Mouse (Mus musculus) left cerebral cortex, postnatal 14 days (tissue): ENCODE measurements around the gene Camkmt. TPM values are rescaled to one million over a fixed set of nuclear protein-coding genes. Genes with fewer than 3 reads are reported as not detected.

Experiments used
- DNase-seq, 2 experiments: peaks; one replicate each; pipeline ENCODE4 v3.0.0; 2021 to 2022; ENCODE audit warnings: low spot score in 2 of 2, mixed read lengths in 1 of 2
- intact Hi-C: fragments of 180-260 bp; cut with DNase I; formaldehyde crosslinking; loops from one replicate; pipeline ENCODE4 v1.15.1; 2025
- total RNA-seq, 2 experiments: library from RNA; stranded (reverse); gene quantifications; 2 replicates each; pipeline ENCODE4 v1.2.3; 2021

Camkmt gene
- total RNA-seq, 2 experiments from 2014 or later: 11.0 to 11.6 TPM

DNA sequence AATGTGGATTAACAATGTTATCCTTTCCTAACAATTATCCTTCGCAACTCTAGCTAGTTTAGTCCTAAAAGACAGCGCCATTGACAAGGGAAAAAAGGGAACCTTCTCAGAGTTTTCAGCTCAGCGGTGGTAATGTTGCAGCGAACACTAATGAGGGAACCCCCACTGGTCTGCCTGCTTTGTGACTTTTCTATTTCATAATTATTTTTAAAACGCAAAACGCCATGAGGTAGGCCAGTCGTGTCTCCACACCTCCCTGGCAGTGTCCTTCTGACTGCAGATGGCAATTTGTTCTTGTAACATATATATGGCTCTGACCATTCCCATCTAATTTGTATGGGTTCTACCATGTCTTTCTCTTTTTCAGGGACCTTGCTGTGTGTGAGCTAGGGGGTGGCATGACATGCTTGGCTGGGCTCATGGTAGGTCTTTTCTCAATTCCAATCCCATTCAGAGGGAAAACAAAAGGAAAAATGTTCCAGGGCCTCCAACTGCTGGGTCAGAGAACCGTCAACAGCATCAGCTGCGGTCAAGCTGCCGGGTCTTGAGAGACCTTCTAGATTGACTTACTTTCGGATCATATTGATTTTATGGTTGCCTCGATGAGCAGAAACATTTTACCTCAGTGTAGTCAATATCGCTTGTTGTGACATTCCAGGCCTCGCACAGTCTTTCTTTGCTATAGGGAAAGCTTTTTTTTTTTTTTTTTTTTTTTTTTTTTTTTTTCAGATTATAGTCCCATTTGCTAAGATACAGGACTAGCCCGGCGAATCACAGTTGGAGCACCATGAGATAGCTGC is 302.9 kb downstream of the Camkmt start:
- intact Hi-C loops: no loop called here
- DNase-seq: no peak

DNA sequence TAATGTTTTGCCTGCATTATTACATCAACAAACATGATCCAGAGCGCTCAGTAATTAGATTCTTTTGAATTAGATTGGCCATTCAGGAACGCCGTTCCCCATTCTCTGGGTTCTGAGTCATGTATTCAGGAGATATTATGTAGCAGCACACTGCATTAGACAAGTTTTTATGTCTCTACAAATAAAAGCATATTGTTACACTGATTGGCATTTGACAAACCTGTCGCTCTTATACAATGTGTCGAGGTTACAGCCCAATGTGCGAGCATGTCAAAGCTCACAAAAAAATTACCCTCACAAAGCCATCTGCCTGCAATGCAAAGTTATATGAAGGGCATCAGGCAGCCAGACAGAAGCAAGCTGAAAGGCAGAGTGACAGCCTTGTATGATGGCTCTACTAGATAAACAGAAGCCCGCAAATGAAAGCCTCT is 303.6 kb downstream of the Camkmt start:
- no peak for DNase-seq
- intact Hi-C loops: no loop called here

DNA sequence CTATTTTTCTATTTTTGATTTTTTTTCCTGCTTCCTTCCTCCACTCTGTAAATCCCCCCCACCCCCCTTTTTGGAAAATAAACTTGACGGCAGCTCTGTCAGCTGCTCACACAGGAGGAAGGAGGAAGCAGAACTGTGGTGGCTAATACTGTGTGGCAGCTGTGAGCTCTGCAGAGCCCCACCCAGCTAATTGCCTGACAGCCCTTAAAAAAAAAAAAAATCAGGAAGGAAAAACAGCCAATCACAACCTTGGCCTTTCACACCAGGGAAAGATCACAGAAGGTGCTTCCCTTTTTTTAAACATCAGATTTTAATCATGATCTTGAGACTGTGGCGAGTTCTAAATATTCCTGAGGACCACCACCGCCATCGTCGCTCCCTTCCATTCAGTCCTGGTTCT is 305.1 kb downstream of the Camkmt start:
- intact Hi-C loops: no loop called here
- no peak for DNase-seq

DNA sequence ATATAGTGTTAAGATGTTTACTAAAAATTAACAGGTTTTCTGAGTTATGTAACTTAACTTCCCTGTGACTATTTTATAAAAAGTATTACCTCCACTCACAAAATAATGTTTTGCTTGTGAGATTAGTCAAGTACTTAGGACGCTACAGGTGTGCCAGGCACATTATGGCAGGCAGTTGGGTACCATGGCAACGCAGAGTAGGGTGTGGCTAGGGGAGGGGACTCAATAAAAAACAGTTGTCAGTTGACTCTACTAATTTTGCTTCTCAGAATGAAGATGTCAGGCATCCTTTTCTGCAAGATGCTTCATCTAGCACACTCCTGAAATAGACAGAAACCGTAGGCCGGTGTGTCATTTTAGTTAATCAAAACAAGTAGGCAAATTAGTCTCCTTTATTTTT is 310.4 kb downstream of the Camkmt start:
- no peak for DNase-seq
- intact Hi-C loops: no loop called here

DNA sequence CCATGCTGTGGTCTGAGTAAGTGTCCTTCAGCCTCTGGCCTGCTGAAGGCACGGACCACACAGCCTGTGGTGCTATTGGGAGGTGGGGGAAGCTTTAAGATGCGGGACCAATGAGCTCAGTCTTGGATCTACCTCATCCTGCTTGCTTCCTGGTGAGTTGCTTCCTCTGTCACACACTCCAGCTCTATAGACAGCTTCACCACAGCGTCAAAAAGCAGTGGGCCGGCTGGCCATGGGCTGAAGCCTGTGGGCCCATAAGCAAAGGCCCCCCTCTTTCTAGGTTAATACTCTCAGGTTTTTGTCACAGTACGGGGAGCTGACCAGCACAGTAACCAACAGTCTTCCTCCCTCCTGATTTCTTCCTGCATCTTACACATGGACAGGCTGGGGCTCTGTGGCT is 314.8 kb downstream of the Camkmt start:
- intact Hi-C loops: no loop called here
- DNase-seq: no peak

DNA sequence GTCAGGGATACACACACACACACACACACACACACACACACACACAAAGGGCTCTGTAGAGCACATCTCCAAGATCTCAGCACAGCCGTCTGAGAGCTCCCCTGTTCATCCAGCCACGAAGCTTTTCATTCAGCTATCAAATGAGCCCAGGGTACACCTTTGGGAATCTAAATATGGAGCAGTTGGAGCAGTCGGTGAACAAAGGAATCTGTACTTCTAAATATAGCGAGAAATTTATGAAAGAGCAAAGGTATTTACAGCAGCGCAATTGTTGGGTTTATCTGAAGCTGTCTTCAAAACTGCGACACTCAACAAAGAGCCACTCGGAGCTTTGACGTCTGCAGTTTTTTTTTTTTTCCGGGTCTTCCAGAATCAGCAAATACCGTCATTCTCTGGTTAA is 315.8 kb downstream of the Camkmt start:
- no peak for DNase-seq
- intact Hi-C loops: no loop called here

DNA sequence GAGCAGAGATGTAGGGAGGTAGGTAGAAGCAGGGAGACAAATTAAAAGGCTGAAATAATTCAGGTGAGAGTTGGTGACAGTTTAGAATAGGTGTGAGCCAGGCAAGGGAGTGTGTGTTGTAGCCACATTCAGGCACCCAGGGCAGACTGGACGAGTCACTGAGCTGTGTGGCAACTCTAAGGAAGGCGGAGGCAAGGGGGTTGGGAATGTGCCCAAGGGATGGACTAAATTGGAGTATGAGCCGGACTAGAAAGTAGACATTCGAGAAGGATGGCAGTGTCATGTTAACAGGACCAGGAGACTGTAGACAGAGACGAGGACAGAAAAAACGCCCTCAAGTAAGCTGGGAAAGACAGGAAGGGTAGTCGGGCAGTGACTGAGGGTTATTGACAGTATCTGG is 338.5 kb downstream of the Camkmt start:
- no peak for DNase-seq
- intact Hi-C loops: no loop called here

DNA sequence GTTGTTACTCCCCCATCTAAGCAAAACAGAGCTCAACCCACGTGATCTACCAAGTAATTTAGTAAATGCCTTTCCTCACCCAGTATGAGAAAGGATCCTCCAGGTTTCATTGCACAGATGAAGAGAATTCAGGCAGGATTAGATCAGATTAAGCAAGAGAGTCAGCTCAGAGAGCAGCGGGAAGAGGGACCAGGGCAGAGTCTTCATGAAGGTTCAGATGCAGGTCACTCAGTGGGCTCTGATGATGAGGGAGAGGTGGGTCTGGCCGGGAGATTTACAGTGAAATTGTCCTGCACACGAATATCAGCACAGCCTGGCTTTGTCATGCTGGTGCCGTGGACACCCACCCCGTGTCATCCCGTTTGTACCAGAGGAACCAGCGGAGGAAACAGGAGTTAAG is 342.6 kb downstream of the Camkmt start:
- no peak for DNase-seq
- intact Hi-C loops: no loop called here

DNA sequence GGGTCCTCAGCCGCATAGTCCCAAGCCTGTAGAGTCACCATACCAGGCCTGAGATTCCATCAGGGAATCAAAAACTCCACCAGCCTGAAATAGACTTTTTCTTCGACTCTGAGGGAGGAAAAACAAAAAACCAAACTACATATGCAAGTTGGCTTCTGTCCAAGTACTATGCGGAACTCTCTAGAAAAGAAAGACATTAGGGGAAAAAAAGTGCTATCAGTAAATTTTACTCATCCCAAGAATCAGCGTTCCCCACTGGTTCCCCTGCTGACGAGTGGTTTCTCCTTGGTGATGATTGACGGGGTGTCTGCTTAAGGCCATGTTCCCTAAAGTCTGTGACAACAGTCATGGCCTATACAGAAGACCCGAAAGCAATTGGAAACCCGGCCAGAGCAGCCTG is 352.7 kb downstream of the Camkmt start:
- DNase-seq: no peak
- intact Hi-C loops: no loop called here

DNA sequence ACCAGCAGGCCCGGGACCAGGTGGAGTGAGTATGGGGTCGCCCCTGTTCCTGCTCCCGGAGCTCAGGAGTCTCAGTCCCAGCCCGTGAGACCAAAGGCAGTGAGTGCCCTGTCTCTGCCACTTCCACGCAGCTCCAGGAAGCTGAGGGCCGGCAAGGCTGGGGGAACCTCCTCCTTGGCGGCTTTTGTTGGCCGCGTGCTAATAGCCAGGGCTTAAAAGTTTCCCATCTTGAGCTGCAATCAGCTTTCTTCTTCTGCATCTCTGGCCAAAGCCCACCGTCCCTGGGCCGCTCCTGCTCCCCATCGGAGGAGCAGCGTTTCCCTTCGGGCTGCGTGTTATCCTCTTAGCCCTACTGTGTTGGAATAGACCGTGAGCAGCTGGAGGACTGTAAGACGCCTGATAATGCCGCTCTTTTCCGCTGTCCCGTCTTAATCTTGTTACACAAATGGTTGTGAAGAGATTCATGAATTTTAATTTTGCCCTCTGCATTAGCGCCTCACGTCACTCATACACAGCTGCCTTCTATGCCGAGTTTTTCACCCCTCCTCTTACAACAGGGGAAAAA is 364.1 kb downstream of the Camkmt start:
- DNase-seq: no peak
- intact Hi-C loops: loop anchor here (10.0 kb wide), 1 partner anchor 260 kb away; no protein-coding TSS in a partner anchor

DNA sequence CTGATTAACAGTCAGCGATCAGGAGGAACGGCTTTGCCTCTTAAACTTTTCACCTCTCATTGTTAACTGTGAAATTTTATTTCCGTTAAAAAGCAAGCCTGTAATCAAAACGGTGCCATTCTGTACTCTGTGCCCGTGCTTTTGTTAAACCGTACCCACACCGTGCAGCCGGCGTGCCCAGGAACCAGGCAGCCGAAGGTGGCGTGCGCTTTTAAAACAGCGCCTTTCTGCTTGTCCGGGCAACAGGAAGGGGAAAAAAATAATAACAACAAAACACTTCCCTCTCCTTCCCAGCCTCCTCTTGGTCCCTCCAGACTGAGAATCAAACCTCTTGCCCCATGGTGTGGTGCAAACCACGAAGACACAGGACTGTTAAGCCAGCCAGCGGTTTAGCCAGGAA is 364.7 kb downstream of the Camkmt start:
- DNase-seq: no peak
- intact Hi-C loops: loop anchor here (10.0 kb wide), 1 partner anchor 260 kb away; no protein-coding TSS in a partner anchor

DNA sequence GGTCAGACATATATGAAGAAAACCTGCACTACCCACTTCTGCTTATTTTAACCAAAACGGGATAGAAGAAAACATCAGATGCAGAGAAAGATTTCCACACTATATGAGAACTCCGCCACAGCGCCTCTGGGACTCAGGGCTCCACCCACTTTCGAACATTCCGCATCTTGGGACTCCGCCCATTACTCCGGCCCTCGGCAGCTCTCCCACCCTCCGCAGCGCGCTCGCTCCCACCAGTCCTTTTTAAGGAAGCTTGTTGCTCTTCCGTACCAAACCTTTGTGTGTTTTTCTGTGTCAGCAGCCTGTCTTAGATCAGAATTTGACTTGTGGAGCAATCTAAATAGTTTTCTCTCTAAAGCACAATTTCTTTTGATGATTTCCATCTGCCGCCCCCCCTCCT is 367.7 kb downstream of the Camkmt start:
- intact Hi-C loops: loop anchor here (10.0 kb wide), 1 partner anchor 263 kb away; no protein-coding TSS in a partner anchor
- DNase-seq: no peak

DNA sequence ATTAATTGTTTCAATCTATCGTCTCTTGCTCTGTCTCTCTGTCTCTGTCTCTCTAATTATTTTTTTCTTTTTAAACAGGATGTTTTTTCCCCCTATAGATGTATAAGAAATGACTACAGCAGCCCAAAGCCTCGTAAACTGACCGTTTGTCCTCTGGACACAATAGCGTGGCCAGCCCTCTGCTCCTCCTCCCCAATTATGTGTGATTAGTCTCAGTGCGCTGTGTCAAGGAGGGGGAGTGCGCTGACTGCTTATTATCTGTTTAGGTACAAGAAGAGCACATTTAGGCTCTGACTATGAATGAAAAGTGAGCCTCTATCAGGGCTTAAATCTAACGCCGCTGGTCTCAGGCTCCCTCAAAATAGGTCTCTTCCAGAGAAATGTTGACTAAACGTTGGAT is 368.2 kb downstream of the Camkmt start:
- no peak for DNase-seq
- intact Hi-C loops: loop anchor here (10.0 kb wide), 1 partner anchor 264 kb away; no protein-coding TSS in a partner anchor

DNA sequence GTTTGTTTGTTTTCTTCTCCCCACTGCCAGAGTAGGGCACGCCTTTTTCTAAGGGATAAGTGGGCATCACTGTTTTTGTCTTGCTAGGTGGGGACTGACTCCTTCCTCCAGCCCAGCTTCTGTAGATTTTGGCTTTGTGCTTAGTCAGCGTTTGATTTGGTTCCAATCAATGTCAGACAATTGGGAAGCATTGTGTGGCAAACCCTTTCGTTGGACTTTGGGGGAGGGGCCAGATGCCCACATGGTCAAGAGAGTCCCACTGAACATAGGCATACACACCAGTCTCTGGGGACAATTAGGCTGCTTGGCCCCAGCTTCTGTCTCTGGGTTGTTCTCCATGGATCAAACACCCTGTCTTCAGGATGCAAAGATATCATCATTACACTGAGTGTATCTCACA is 371.2 kb downstream of the Camkmt start:
- intact Hi-C loops: no loop called here
- no peak for DNase-seq

DNA sequence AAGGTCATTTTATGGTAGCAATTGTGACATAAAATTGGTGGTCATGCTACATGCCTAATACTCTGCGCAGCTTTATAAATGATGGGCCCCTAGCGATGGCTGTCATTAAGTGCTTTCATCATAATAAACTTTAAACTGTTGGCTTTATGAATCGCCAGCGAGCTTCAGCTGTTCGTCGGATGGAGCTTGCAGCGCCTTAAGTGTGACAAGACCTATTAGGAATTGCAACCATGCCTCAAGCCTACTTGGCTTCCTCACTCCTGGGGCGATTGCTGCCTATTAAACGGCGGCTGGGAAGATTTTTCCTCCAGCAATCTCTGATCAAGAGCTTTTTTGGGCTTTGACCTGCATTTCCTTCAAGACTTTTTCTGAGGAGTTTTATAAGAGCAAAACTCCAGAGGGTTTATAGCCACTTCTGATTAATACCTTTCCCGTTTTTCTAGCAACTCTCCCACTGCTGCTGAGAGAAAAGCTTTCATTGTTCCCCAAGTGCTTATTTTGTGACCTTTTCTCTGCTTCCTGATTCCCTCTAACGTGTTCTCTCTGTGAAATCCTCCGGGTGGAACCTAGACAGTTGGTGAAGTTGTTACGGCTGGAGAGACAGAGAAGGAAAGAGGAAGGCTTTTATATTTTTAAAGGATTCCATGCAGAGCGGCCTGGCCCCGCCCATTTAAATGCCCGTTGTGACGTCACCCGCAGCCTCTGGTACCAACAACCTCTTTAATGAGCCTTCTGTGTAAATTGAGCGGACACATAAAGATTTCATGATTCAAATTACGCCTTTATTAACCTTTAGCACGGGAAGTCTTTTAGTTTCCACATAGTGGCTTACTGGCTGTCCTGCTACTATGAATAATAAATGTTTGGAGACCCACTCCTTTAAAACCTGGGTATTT is 373.4 kb downstream of the Camkmt start:
- intact Hi-C loops: no loop called here

DNA sequence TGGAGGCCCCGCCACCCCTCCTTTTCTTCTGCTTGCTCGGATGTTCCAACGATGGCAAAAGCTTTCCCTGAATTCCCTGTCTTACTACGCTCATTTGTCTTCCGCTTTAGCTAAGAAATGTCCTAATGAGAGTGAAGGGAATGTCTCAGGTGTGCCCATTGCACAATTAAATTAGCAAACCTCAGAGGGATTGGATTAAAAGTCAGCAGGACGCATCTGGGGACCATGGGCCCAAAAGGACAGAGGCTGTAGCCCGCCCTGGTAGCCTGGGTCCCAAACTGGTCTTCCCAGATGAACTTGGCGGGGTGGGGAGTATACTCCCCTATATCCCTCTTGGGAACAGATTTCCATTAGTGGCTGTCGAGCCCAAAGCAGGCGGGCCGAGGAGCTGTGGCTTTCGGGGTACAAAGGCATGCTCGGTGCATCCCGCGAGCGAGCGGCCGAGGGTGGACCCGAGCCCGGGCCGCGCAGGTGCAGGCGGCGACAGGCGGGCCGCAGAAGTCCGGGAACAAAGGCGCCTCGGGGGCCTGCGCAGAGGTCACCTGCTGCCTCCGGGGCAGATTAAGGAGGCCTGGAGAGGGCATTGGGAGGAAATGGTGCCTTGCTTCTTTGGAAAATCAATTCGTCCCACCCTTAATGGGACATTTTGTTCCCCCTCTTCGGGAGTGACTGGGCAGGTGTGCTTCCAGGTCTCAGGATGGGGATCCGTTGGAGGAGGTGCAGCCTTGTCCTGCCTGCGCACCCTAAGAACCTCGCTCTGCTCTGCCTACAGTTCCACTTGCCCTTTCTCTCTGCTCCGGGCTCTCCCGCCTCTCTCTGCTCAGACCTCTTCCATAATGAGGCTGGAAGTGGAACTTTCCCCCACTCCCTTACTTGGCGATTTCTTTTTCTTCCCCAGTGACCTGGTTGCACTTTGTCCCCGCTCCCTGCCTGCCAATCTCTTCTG is 374.4 kb downstream of the Camkmt start:
- intact Hi-C loops: no loop called here
- DNase-seq: no peak

More for the DNA sequence above, 373.4 kb downstream of the Camkmt start:
- no peak for DNase-seq

DNA sequence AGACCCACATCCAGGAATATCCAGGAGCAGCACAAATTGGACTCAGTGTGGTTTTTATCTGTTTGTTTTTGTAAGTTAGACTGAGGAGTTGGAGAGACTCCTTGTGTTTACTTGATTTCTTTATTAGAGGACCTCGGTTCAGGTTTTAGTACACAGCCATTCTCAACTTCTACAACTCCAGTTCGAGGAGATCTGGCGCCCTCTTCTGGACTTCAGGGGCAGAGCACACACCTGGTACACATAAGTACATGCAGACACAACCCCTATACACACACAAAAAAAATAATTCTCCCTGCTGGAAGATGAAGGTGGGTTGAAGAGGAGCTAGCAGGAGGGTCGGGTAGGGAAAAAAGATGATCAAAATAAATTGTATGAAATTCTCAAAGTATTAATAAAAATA is 379.4 kb downstream of the Camkmt start:
- intact Hi-C loops: no loop called here
- no peak for DNase-seq

DNA sequence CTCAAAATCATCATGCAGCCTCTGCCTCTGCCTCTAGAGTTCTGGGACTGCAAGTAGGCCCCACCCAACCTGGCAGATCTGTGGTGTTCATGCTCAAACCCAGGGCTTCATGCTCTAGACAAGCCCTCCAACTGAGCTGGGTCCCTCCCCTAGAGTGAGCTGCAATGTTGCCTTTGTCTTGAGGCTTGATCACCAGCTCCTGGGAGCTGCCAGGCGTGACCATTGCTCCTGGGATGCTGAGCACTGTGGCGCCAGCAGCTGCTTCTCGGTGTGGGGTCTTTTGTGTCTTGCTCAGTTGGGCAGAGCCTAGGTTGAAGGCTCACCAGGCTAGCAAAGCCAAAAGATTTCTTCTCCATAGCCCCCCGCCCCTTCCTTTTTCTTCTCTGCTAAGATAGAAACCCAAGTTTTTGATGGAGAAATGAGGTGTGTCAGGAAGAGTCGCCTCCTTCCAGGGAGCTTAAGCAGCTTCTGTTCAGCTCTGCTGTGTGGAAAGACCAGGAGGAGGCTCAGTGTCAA is 382.4 kb downstream of the Camkmt start:
- intact Hi-C loops: no loop called here

DNA sequence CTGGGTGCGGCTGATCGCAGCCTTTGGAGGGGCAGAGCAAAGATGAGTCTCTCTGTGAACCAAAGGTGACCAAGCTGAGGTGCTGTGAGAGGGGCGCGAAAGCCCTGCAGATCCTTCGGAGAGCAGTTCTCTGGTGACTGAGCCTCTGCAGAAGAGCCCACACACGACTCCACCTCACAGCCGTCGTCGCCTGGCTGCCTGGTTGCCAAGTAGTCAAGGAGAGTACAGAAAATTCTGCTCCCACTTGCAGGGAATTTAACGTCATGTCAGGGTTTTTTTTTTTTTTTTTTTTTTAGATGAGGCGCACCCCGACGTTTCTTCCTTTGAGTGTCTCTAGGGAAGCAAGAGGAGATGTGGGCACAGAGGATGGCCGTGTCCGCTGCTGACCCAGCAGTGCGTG is 382.9 kb downstream of the Camkmt start:
- intact Hi-C loops: no loop called here
- DNase-seq: peak; percentile 48 to 64

More for the DNA sequence above, 382.4 kb downstream of the Camkmt start:
- DNase-seq: no peak
